Mouse (Mus musculus) v-Abl transformed pro-B cells (cell line): ENCODE measurements around the gene Tpm1.

Experiments used
- in situ Hi-C, 2 experiments: fragments of 400-800 bp; cut with MboI; formaldehyde crosslinking; loops; one replicate each; pipeline ENCODE4 v1.15.1; 2025; ENCODE audit not compliant: unreplicated experiment in 2 of 2

Gene Tpm1

DNA sequence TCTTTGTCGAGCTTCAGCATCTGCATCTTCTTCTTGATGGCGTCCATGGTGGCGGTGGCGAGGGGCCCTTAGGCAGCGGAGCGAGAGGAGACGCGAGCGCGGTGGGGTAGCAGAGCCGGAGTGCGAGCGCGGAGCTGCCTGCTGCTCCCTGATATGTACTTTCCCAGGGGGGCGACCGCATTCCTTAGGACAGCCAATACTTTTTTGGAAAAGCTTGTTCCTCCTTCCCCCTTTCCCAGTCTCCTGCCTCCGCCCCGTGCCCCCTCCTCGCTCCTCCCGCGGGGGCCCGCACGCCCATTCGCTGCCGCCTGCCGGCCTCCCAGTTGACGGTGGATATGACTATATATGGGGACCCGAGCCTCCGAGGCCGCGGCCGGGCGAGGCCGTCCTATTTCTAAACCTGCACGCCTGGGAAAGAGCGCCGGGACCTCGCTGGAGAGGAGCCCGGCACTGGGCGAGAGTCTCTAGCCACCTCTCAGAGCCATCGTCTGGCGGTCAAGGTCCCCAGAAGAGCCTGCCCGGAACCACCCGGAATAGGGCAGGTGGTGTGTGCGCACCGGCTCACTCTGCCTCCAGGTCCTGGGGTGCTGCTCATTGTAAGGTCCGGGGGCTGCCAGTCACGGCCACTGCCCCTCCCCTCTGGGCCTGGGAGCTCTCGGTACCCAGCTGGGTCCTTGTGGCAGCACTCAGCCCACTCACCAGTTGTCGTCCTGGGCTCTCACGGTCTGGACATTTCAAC lies at the start of gene Tpm1:
Tpm1 (minus strand) TSS at position 321 of the 739 bp plus-strand sequence.
- in situ Hi-C loops: loop anchor here in 1 of 2 experiments (5.0 kb wide), 1 partner anchor 748 kb away; no protein-coding TSS in a partner anchor

DNA sequence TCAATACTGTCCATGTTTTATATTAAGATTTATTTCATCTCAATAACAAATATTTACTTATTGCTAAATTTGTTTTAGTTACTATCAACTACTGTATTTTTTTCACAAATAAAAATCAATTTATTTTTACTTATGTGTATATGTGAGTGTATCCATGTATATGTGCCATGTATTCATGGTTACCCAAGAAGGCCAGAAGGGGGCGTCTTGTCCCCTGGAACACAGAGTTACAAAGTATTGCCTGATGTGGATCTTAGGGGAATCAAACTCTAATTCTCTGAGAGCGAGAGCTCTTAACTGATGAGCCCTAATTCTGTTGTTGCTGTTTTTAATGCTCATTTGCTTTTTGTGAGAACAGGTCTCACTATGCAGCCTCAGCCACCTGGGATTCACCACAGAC lies 45.2 kb upstream of the Tpm1 start:
- in situ Hi-C loops: no loop called here

DNA sequence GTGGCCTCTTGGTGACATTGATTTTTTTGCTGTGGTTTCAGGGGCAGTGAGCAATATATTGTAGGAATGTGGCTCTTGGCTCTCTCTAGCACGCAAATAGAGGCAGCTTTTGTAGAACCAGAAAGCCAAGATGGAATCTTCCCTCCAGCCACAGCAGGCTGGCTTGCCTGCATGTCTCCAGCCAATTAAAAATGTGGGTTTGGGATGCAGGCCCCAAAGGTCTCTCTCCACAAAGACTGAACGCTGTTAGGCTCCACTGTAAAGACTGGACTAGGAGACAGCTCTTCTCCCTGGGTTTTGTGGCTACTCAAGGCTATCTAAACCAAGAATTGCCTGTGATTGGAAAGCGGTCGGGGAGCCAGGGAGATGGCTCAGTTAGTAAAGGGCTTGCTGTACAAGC lies 43.0 kb upstream of the Tpm1 start:
- in situ Hi-C loops: no loop called here

DNA sequence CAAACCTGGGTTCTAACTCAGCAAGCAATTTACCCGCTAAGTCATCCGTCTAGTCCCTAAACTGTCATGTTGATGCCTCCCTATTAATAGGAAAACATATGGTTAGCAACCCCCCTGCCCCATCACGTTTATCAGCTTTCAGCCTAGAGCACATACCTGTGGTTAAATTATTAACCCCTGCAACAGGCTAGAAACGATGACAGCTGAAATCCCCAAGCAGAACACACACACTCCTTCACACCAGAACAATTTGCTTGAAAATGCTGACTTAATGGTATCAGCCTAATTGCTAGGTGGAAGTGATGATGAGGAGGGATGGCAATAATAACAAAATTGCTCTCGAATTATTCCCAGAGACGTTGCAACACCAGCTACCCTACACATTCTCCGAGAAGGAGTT lies 42.4 kb upstream of the Tpm1 start:
- in situ Hi-C loops: no loop called here

DNA sequence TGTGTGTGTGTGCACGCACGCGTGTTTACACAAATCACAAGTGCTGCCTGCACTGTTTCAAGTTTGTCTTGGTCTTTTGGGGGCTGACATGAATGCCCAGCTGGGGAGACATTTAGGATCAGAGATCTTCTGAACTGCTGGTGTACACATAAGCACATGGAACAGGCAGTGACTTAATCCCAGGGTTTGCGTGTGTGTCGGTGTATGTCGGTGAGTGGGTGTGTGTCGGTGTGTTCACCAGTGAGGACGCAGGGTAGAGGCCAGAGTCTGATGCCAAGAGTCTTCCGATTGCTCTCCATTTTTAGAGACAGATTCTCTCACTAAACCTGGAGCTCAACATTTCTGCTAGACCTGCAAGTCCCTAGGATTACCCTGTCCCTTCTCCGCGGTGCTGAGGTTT lies 41.9 kb upstream of the Tpm1 start:
- in situ Hi-C loops: no loop called here

DNA sequence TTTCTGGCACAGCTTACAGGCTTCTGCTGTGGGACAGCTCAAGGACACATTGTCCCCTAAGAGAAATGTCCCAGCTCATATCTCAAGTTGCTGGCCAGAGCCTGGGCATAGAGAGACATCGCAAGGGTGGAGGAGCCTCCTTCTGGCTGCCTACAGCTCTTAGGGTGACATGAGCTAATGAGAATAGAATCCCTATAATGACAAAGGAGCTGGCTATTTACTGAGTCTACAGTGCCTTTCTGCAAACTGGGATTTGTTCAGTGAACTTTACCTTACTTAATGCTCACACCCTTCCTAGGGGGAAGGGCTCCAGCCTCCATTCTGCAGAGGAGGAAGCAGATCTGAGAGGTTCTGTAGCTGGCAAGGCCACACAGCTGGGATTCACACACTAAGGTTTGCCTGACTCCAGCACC lies 41.4 kb upstream of the Tpm1 start:
- in situ Hi-C loops: no loop called here

DNA sequence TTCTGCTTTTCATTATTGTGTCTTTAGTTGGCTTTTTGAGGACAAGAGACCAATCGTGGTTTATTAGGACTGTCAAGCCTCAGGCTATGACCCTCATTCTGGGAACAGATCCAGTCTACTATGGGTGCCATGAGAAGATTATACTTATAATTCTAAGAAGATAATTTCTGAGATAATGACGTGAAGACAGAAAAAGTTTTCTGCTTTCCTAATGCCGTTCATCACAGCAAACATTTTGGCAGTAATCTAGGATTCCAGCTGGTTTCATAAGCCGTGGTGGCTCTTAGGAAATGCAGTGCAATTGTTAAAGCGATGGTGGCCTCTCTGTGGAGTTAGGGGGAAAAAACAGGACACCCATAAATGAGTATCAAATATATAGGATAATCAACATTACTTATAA lies 40.0 kb upstream of the Tpm1 start:
- in situ Hi-C loops: no loop called here

DNA sequence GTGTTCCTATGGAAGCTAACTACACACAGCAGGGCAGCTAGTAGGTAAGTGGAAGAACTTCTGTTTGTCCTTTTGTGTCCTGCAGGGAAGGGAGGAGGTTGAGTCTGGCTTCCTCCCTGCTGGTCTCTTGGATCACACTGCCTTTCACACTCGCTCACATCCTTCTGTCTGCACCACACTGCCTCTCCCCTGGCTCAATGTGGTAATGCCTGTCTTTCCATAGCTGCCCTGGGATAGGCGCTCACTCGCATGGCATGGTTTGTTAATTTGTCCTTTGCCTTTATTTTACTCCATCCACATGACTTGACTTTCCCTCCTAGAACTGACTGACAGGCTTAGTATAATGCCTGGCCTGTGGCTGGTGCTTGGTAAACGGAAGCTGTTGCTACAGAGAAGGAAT lies 34.6 kb upstream of the Tpm1 start:
- in situ Hi-C loops: no loop called here

DNA sequence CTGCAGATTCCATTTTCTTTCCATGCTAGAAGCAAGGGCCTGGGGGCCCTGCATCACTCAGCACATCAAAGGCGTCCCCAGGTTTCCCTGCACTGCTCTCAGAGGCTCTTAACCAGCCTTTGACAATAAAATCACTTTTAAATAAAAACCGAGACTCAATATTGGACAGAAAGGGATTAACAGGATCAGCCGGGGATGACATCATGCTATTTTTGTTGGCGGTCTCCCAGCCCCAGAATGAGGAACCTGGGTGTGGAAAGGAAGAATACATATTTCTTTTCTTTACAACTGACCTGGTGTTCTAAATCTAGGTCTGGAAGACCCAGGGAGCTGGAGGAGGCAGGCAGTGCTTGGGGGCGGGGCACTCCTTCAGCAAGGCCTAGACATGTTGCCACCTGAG lies 32.5 kb upstream of the Tpm1 start:
- in situ Hi-C loops: no loop called here

DNA sequence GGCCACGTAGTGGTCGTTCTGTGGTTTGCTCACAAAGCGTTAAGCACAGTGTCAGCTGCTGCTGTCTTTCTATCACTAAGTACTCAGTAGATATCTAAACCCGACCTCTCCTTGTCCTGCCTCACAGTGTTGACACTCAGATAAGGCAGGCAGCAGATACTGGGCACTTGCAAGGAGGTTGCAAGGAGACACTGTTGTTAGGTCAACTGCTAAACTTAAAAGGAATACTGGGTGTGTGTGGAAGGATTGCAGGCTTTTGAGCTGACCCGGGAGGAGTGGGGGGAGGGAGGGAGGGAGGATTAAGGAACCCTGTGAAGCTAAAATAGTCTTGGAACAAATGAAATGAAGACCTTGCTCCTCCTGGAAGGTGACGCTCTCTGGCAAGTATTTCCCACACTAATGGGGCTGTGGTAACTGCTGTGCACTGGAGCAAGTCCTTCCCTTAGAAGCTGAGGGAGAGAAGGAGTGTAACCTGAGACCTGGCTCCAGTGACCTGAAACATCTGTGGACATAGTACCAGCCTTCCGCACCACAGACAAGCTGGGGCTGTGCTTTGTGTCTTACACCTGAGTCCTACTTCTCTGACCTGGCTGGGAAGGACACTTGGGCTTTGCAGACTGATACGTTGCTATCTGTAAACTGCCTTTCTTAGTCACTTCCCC lies 28.6 kb upstream of the Tpm1 start:
- in situ Hi-C loops: no loop called here

DNA sequence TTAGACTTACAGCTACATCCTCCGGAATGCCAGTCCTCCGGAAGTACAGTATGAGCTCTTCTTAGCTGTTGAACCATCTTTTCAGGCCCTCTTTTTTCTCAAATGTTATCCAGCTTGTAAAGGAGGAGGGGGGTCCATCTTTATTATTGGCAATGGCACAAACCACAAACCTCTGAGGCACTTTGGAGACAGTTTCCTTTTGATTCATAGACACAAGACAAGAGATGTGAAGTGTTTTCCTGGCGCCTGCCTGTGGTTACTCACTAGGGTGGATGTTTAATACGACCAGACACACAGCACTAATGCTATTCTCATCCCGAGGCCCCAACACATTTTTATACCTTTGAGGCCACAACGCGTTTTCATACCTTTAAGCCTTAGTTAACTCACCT lies 28.1 kb upstream of the Tpm1 start:
- in situ Hi-C loops: no loop called here

DNA sequence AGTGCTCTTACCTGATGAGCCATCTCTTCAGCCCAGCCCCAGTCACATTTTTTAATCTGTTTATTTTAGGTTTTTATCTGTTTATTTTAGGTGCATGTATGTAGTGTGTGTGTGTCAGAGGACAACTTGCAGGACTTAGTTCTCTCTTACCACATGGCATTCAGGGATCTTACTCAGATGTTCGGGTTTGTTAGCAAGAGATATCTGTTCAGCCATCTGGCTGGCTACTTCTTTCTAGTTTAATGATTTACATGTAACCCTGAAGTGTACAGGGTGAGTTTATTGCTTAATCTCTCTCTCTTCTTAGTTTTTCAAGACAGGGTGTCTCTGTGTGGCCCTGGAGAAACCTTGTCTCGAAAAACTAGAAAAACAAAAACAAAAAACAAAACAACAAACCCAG lies 23.0 kb upstream of the Tpm1 start:
- in situ Hi-C loops: loop anchor here in 1 of 2 experiments (25.0 kb wide), 1 partner anchor 890 kb away; no protein-coding TSS in a partner anchor

DNA sequence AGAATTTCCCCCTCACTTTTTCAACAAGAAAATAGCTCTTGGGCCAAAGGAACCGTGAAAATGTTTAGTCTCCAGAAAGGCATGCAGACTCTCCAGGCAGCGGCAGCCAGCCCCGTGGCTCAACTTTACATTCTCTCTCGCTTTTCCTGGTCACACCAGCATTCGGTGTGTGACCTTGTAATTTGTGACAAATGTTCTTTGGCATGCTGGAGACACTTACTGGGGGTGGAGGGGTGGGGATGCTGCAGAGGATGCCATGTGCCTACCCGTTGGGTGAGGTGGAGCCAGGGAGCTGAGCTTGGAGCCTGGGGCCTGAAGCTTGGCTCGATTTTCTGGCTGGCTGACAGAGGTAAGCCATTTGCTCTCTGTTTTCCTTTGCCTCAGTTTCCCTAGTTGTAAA lies 22.4 kb upstream of the Tpm1 start:
- in situ Hi-C loops: loop anchor here in 1 of 2 experiments (25.0 kb wide), 1 partner anchor 891 kb away; no protein-coding TSS in a partner anchor

DNA sequence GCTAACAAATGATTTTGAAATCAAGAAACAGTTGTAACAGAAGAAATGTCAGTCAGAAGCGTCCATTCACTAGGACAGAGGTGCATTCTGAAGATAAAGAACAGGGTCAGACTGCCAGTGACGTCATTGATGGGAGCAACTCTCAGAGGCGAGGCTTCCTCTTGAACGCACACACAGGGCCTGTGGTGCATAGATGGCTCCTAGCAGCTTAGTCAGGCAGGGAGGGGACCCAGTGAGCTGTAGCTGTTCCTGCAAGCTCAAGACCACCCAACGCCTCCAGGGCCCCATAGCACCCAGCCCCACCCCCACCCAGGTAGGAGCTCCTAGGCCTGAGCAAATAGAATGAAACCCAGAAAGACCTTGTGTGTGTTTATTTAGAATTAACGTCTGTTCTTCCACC lies 21.9 kb upstream of the Tpm1 start:
- in situ Hi-C loops: loop anchor here in 1 of 2 experiments (25.0 kb wide), 1 partner anchor 891 kb away; no protein-coding TSS in a partner anchor

DNA sequence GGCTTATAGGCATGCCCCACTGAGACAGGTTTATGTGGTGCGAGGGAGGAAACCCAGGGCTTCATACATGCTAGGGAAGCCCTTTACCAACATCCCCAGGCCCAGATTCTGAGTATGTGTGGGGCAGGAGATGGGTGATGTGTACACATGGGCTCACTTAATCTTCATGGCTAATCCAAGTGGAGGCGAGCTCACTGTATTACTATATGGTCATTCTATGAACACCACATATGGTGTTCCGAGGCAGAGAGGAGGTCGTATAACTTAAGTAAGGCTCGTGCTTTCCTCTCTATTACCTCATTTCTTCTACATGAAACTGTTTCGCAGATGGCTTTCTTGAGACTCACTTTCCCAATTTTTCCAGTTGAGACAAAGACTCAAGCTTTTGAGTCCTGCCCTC lies 17.4 kb upstream of the Tpm1 start:
- in situ Hi-C loops: loop anchor here in 1 of 2 experiments (25.0 kb wide), 1 partner anchor 896 kb away; no protein-coding TSS in a partner anchor

DNA sequence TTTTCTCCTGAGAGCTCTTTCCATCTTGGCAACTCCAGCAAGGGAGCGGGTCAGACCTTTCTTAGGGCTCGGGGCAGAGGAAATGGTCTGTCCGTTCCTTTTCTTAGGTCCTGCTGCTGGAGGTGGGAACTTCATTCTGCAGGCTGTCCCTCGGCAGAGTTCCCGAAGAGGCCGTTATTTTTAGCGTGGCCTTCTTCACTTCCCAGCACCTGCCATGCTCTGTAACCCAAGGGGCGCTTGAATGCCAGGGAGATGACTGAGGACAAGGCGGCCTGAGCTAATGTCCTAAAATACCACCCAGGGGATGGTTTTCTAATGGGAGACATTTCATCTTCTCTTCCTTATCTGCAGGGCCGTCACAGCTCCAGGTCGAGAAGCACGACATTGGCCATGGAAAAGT lies 10.5 kb upstream of the Tpm1 start:
- in situ Hi-C loops: loop anchor here in 1 of 2 experiments (25.0 kb wide), 1 partner anchor 903 kb away; no protein-coding TSS in a partner anchor

DNA sequence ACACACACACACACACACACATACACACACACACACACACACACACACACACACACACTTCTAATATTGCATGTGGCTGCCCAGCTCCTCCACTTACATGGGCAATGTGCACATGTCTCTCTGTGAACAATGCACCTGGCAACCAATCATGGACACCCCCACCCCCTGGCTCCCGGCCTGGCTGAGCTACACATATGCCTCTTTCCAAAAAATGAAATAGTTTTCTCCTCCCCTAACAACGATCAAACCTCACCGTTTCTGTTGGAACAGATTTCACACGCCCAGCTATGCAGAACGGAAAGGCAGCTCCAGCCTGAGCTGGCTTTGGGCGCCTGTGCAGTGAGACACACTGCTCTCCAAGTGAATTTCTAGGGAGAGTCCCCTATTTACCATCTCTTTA lies 9.2 kb upstream of the Tpm1 start:
- in situ Hi-C loops: loop anchor here in 1 of 2 experiments (25.0 kb wide), 1 partner anchor 904 kb away; no protein-coding TSS in a partner anchor

DNA sequence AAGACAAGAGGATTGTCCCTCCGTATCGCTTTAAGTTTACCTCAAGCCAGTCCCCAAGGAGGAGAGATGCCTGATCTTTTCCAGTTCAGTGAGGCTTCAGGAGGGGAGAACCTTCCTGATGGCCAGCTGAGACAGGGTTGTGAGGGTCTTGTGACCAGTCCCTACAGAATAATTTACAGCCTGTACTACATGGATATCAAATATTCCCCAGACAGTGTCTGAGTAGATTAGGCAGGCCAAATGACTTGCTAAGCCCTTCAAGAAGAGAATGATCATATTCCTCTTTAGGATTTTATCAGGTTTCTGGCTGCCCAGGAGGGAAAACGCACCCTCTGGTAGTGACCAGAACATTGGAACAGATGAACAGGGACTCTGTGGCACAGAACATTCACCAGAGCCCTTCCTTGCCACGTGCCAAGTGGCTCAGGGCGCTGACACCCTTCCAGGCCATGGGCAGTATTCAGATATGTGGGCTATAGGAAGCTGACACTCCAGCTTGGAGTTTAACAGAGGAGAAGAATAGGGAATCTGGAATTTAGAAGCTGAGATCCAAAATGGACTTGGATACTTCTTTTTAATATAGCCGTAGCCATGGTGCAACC lies 1.6 kb upstream of the Tpm1 start:
- in situ Hi-C loops: loop anchor here (5.0 to 25.0 kb wide), 2 partner anchors 746 to 911 kb away; no protein-coding TSS in a partner anchor

DNA sequence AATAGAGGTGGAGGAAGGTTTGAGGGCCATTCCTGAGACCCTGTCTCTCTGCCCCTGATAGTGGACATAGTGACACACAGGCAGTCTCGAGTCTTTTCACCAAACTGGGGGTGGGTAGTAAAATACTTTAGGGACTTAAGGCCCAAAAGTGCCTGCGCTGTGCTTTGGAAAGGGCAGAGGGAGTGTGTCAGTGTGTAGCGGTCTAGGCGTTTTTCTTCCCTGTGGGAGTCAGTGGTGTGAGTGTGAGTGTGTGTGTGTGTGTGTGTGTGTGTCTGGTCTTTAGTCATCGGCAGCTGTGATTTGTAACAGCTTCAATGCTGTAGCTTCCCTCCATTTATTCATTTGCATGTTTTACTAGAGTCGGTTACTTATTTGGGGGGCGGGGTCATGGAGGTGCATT lies 630 bp upstream of the Tpm1 start:
- in situ Hi-C loops: loop anchor here (5.0 to 25.0 kb wide), 2 partner anchors 747 to 912 kb away; no protein-coding TSS in a partner anchor

DNA sequence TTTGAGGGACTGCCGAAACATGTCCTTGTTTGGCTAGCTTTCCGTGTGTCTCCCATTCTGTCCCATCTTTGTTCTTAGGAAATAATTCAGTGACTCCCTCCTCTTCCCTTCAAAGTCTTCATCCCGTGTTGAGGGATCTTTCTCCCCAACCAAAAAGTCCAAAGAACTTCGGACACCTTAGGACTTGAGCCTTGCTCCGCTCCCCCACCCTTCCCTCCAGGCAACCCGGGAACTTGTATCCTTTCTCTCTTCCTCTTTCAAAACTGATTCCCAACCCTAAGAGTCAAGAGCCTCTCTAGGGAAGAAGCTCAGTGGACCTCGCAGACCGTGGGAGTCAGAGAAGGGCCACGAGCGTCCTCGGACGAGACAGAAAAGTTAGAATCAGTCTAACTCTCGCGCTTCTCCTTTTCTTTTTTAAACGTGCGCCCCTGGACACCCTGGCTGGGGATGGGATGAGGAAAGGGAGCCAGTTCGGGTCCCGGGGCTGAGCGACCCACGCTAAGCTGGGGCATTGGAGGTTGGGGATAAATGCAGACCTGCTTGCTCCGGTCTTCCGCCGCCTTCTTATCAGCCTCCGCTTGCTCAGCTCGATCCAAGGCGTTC lies 622 bp downstream of the Tpm1 start:
- in situ Hi-C loops: loop anchor here in 1 of 2 experiments (5.0 kb wide), 1 partner anchor 749 kb away; no protein-coding TSS in a partner anchor
